Mouse (Mus musculus): ENCODE measurements around the gene Olfr104-ps. TPM values are rescaled to one million over a fixed set of nuclear protein-coding genes. Genes with fewer than 3 reads are reported as not detected.

Gene Olfr104-ps
- polyA plus RNA-seq (2017; shearing (Covaris generic)): not detected

DNA sequence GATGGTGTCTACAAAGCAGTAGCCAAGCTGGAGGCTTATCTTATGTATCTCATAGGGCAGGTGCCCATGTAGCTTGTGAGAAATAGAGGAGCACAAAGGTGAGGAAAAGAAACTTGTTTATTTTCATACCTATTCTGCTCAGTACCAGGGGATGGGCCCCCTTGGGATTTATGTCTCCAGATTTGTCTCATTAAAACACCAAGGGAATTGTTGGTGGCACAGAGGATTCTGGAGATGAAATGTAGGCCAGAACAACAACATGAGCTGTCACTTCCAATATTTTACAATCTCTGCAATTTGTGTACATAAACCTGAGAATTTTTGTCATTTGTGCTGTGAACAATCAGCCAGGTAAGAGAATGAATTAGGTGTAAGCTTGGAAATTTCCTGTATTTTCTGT, at the start of gene Olfr104-ps:
Olfr104-ps (plus strand) TSS at position 301 of the 400 bp plus-strand sequence.

DNA sequence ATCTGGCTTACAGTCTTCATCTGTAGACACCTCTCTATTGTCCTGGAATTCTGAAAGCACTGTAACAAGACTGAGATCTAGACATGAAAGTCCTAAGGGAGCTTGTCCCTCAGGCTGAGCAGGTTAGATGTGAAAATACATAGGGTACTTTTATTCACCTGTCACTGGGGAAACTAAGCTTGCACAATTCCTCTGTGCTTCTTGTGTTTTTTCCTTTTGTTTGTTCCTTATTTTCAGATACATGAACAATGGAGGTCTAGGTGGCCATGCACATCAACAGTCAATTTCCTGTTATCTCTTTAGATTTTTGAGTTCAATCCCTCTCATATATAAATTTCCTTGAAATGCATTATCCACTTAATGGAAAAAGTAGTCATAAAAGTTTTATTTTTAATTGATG, 42.4 kb upstream of the Olfr104-ps start, which contains the start of gene Olfr102:
Olfr102 (minus strand) TSS at position 101 of the 400 bp plus-strand sequence.

DNA sequence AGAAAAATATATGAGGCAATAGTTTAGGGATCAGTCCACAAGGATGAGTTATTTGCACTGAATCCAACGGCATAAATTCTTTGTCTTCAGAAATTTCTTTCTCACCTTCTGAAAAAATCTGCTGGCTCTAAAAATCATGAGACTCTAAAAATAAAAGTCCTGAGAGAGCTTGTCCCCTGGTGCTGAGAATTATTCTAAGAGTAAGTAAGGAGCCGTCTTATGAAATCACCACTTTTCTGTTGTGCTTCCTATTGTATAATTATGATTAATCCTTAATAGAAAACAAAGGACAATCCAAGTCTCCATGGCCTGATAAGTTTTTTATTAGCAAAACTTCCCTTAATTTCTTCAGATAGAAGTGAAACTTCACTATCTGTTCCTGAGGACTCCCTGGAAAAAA, 19.8 kb upstream of the Olfr104-ps start, which contains the start of gene Olfr103:
Olfr103 (minus strand) TSS at position 101 of the 400 bp plus-strand sequence.

DNA sequence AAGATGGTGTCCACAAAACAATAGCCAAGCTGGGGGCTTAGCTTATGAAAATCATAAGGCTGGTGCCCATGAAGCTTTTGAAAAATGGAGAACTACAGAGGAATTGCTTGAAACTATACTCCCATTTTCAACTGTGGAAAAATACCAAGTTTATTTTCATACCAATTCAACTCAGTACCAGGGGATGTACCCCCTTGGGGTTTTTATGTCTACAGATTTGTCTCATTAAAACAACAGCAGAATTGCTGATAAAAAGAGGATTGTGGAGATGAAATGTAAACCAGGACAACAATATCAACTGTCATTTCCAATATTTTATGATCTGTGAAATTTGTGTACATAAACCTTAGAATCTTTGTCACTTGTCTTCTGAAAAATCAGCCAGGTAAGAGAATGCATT, 19.4 kb downstream of the Olfr104-ps start, which contains the start of gene Olfr105-ps:
Olfr105-ps (plus strand) TSS at position 301 of the 400 bp plus-strand sequence.

DNA sequence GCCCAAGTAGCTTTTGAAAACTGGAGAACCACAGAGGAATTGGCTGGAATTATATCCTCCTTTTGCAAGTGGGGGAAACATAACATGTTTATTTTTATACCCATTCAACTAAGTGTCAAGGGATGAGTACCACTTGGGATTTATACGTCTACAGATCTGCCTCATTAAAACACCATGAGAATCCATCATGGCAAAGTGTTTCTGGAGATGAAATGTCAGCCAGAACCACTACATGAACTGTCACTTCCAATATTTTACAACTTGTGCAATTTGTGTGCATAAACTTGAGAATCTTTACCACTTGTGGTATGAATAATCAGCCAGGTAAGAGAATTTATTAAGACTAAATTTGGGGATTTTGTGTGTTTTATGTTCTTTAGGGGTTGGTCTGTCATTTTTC, 30.7 kb downstream of the Olfr104-ps start, which contains the start of gene Olfr106-ps:
Olfr106-ps (plus strand) TSS at position 301 of the 400 bp plus-strand sequence.

DNA sequence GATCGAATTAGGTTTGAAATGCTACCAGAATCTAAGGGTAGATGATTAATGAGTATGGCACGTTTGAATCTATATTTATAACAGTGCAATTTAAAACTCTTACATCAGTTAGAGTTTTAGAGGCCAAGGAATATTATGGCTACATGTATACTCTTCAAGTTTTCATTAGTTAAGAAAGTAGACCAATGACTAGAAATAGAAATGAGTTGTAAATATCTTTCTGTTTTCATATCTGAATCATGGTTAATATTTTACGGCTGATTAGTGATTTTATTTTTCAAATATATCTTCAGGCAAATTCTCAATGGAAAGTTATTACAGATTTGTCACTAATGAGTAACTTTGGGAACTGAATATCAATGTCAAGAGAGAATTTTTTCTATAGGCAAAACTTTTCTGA, 39.5 kb downstream of the Olfr104-ps start, which contains the start of gene Olfr107:
Olfr107 (plus strand) TSS at position 301 of the 400 bp plus-strand sequence.

Other genes starting within 250 kb of the Olfr104-ps start
- gene Olfr92, start 239.5 kb upstream of the Olfr104-ps start, polyA plus RNA-seq (2017; shearing (Covaris generic)): not detected
- gene Olfr93, start 198.1 kb upstream of the Olfr104-ps start, polyA plus RNA-seq (2017; shearing (Covaris generic)): not detected
- gene Ubd, start 165.7 kb upstream of the Olfr104-ps start, polyA plus RNA-seq (2017; shearing (Covaris generic)): 0.70 TPM
- not detected for gene Olfr94, start 158.6 kb upstream of the Olfr104-ps start, polyA plus RNA-seq (2017; shearing (Covaris generic))
- gene Olfr95, start 146.5 kb upstream of the Olfr104-ps start, polyA plus RNA-seq (2017; shearing (Covaris generic)): not detected
- not detected for gene Olfr96, start 139.4 kb upstream of the Olfr104-ps start, polyA plus RNA-seq (2017; shearing (Covaris generic))
- gene Olfr97, start 122.3 kb upstream of the Olfr104-ps start, polyA plus RNA-seq (2017; shearing (Covaris generic)): not detected
- not detected for gene Olfr98, start 95.8 kb upstream of the Olfr104-ps start, polyA plus RNA-seq (2017; shearing (Covaris generic))
- 138 TPM for gene H2-M3, start 89.4 kb upstream of the Olfr104-ps start, polyA plus RNA-seq (2017; shearing (Covaris generic))
- gene Olfr99, start 76.1 kb upstream of the Olfr104-ps start, polyA plus RNA-seq (2017; shearing (Covaris generic)): 4.1 TPM
- gene Olfr101, start 55.3 kb upstream of the Olfr104-ps start, polyA plus RNA-seq (2017; shearing (Covaris generic)): 0.10 TPM
- gene Olfr102, start 42.5 kb upstream of the Olfr104-ps start, polyA plus RNA-seq (2017; shearing (Covaris generic)): not detected
- gene Olfr103, start 19.9 kb upstream of the Olfr104-ps start, polyA plus RNA-seq (2017; shearing (Covaris generic)): not detected
- not detected for gene Olfr105-ps, start 19.5 kb downstream of the Olfr104-ps start, polyA plus RNA-seq (2017; shearing (Covaris generic))
- not detected for gene Olfr106-ps, start 30.8 kb downstream of the Olfr104-ps start, polyA plus RNA-seq (2017; shearing (Covaris generic))
- not detected for gene Olfr107, start 39.6 kb downstream of the Olfr104-ps start, polyA plus RNA-seq (2017; shearing (Covaris generic))
- gene Olfr108, start 85.9 kb downstream of the Olfr104-ps start, polyA plus RNA-seq (2017; shearing (Covaris generic)): not detected
- not detected for gene Olfr109, start 99.3 kb downstream of the Olfr104-ps start, polyA plus RNA-seq (2017; shearing (Covaris generic))
- gene H2-M2, start 124.0 kb downstream of the Olfr104-ps start, polyA plus RNA-seq (2017; shearing (Covaris generic)): not detected
- not detected for gene Olfr110, start 132.9 kb downstream of the Olfr104-ps start, polyA plus RNA-seq (2017; shearing (Covaris generic))
- not detected for gene Olfr111, start 148.4 kb downstream of the Olfr104-ps start, polyA plus RNA-seq (2017; shearing (Covaris generic))
- not detected for gene Olfr112, start 209.9 kb downstream of the Olfr104-ps start, polyA plus RNA-seq (2017; shearing (Covaris generic))
- gene Olfr113, start 218.1 kb downstream of the Olfr104-ps start, polyA plus RNA-seq (2017; shearing (Covaris generic)): not detected
- gene Olfr114, start 233.2 kb downstream of the Olfr104-ps start, polyA plus RNA-seq (2017; shearing (Covaris generic)): not detected

All from activated CD4-positive, CD25-positive, alpha-beta regulatory T cell, adult 9 weeks (primary cell).